In genomic region chr11:58636376-58636977, GRCm38 (mm10) we compare ENCODE assay signal across 9 mouse cellular contexts. TPM values are rescaled to one million over a fixed set of nuclear protein-coding genes. Genes with fewer than 3 reads are reported as not detected.
DNase-seq lines count a peak whose midpoint lies in the region; ATAC-seq and TF ChIP-seq lines count a peak whose summit lies in the region.
"Had no signal": no experiment of that assay in that cellular context is flagged by ENCODE, and none has a peak within 500 bp of the region (broad histone marks: within the 10 kb centered on the region; RNA-seq: fewer than 3 reads in every experiment).

No protein-coding gene starts in this region.

- H3K9ac ChIP-seq in forebrain, embryonic 16.5 days (replicated peaks; ENCODE audit: low read depth, low read length): no peak overlapping the region

- peak; percentile 63; the same call in 1 of the 2 replicates for TF ChIP-seq CTCF in cerebellum, adult 2 months (IDR thresholded peaks at IDR 0.05; ENCODE audit: borderline replicate concordance, insufficient read depth, low read depth, low read length)
- peak; percentile 85; the same call in 1 of the 2 replicates for TF ChIP-seq CTCF in spleen, adult 2 months (IDR thresholded peaks at IDR 0.05; ENCODE audit: extremely low read depth, insufficient read depth, insufficient read length, insufficient replicate concordance)

- H3K4me3 ChIP-seq in cerebellum, adult 2 months (replicated peaks; ENCODE audit: insufficient read depth, low read depth, low read length): no peak overlapping the region
- H3K4me3 ChIP-seq in forebrain, embryonic 16.5 days (replicated peaks; ENCODE audit: low read length): no peak overlapping the region
- no peak overlapping the region for H3K4me3 ChIP-seq in macrophage (ENCODE audit: inconsistent target)
- no peak overlapping the region for H3K4me3 ChIP-seq in spleen, adult 2 months (ENCODE audit: extremely low read depth, insufficient read depth, insufficient read length)

- no peak overlapping the region for H3K4me2 ChIP-seq in forebrain, embryonic 16.5 days (ENCODE audit: low read length)

- no peak overlapping the region for H3K27ac ChIP-seq in cerebellum, adult 2 months (ENCODE audit: insufficient read depth, low read length)
- no peak overlapping the region for H3K27ac ChIP-seq in forebrain, embryonic 16.5 days (ENCODE audit: low read length)
- H3K27ac ChIP-seq in macrophage: peak overlapping the region; percentile 29
- no peak overlapping the region for H3K27ac ChIP-seq in spleen, adult 2 months (ENCODE audit: insufficient read depth, low read length)

- H3K9me3 ChIP-seq in forebrain, embryonic 16.5 days (ENCODE audit: control insufficient read depth, low read length): no peaks in the 10 kb centered on the region

- H3K36me3 ChIP-seq in forebrain, embryonic 16.5 days (ENCODE audit: control insufficient read depth, insufficient read depth): no peaks in the 10 kb centered on the region
- H3K36me3 ChIP-seq in macrophage (ENCODE audit: inconsistent target): no peaks in the 10 kb centered on the region
- no peaks in the 10 kb centered on the region for H3K36me3 ChIP-seq in spleen, adult 2 months (ENCODE audit: control insufficient read depth, insufficient read depth, low read length)

- H3K27me3 ChIP-seq in cerebellum, adult 2 months (ENCODE audit: control insufficient read depth, insufficient read depth, low read length): no peaks in the 10 kb centered on the region; the same call in 1 of the 2 replicates
- 0 out of 2 replicates have a peak, but pooled peaks cover 2% of the 10 kb centered on the region for H3K27me3 ChIP-seq in forebrain, embryonic 16.5 days (replicated peaks; ENCODE audit: control insufficient read depth, insufficient read depth, low read length)
- peaks cover 5% of the 10 kb centered on the region for H3K27me3 ChIP-seq in spleen, adult 2 months (ENCODE audit: control insufficient read depth, insufficient read depth, low read length)

- H3K79me2 ChIP-seq in macrophage (ENCODE audit: inconsistent target): no peaks in the 10 kb centered on the region

- ATAC-seq in cerebellum, adult (ENCODE audit: insufficient number of reproducible peaks, low FRiP score, low TSS enrichment): no peak
- ATAC-seq in forebrain, embryonic 16.5 days: peak; percentile 47; the same call in 1 of the 2 replicates

- H3K4me1 ChIP-seq in cerebellum, adult 2 months (ENCODE audit: control insufficient read depth, insufficient read depth, low read length): no peaks in the 10 kb centered on the region
- peaks cover 10% of the 10 kb centered on the region for H3K4me1 ChIP-seq in forebrain, embryonic 16.5 days (replicated peaks; ENCODE audit: control insufficient read depth, insufficient read depth, low read length)
- peaks cover 4% of the 10 kb centered on the region; the same call in 1 of the 2 replicates for H3K4me1 ChIP-seq in spleen, adult 2 months (ENCODE audit: control insufficient read depth, insufficient read depth, insufficient read length)

- 18% methylated on average over 4 of the region's 4 CpGs for WGBS in cerebellum, adult 2 months
- 29% methylated on average over 4 of the region's 4 CpGs for WGBS in forebrain, embryonic 16.5 days
- WGBS in macrophage (ENCODE audit: missing documents): 12% methylated on average over 3 of the region's 4 CpGs
- WGBS in spleen, adult 2 months: 5% methylated on average over 3 of the region's 4 CpGs

- peak in 1 of 2 experiments; percentile 20 for DNase-seq in cerebellum, adult 2 months
- peak; percentile 61 for DNase-seq in 3T3-L1 (ENCODE audit: low read depth, low spot score)
- DNase-seq in adrenal gland, postnatal 36 days: peak; percentile 49 to 59
- DNase-seq in layer of hippocampus, adult 8-10 months (ENCODE audit: low spot score in 2 of 2): peak; percentile 20 to 32
- peak; percentile 22 to 24 for DNase-seq in spleen, adult 2 months (ENCODE audit: low read depth in 1 of 2, low spot score in 2 of 2)

- no peak for TF ChIP-seq POLR2A in cerebellum, adult 2 months (IDR thresholded peaks at IDR 0.05; ENCODE audit: borderline replicate concordance, insufficient read depth, low read length)
- no peak for TF ChIP-seq POLR2A in spleen, adult 2 months (IDR thresholded peaks at IDR 0.05; ENCODE audit: low read depth, low read length)

RNA-seq across cellular contexts. Expression of gene Trim58, which starts 3.8 kb away (rescaled TPM):
- polyA plus RNA-seq in cerebellum, adult 2 months (2012; rRNA removed): 0.28 and 0.29 TPM in 2 replicates
- not detected for total RNA-seq in adrenal gland, postnatal 36 days (2021)
- 0.09 TPM in 1 of 2 replicates, not detected in the other for polyA plus RNA-seq in forebrain, embryonic 16.5 days (2015; fragmentation: Nextera tagmentation; extraction: Ambion mirVana)
- total RNA-seq in layer of hippocampus, adult 8-10 months (2022): under 1 TPM in 2 of 4 experiments, not detected in 2; 0.14 to 0.19 TPM
- total RNA-seq in macrophage (2018; cell fraction: chromatin; rRNA removed): 1 to 10 TPM in 1 of 26 experiments, under 1 TPM in 1, not detected in 24; 0.54 to 2.3 TPM
- under 1 TPM in 3 of 26 experiments, not detected in 23; 0.08 to 0.76 (median 0.14) TPM for total RNA-seq in macrophage (2018; cell fraction: cytosol; rRNA removed)
- total RNA-seq in macrophage (2018; cell fraction: nucleus; rRNA removed): 1 to 10 TPM in 1 of 26 experiments, under 1 TPM in 1, not detected in 24; 0.52 to 2.2 TPM
- polyA plus RNA-seq in macrophage (2018): not detected in 3 replicates
- polyA plus RNA-seq in spleen, adult 2 months (2012; rRNA removed): 4.6 and 8.9 TPM in 2 replicates

RNA-seq across cellular contexts. Expression of gene Olfr323, which starts 6.2 kb away (rescaled TPM):
- not detected in 2 replicates for polyA plus RNA-seq in cerebellum, adult 2 months (2012; rRNA removed)
- not detected for total RNA-seq in adrenal gland, postnatal 36 days (2021)
- polyA plus RNA-seq in forebrain, embryonic 16.5 days (2015; fragmentation: Nextera tagmentation; extraction: Ambion mirVana): not detected in 2 replicates
- not detected for total RNA-seq in layer of hippocampus, adult 8-10 months (2022)
- total RNA-seq in macrophage (2018; cell fraction: chromatin; rRNA removed): not detected
- total RNA-seq in macrophage (2018; cell fraction: cytosol; rRNA removed): not detected
- total RNA-seq in macrophage (2018; cell fraction: nucleus; rRNA removed): not detected
- not detected in 3 replicates for polyA plus RNA-seq in macrophage (2018)
- polyA plus RNA-seq in spleen, adult 2 months (2012; rRNA removed): not detected in 2 replicates

RNA-seq across cellular contexts. Expression of gene 2210407C18Rik, which starts 20.6 kb away (rescaled TPM):
- not detected in 2 replicates for polyA plus RNA-seq in cerebellum, adult 2 months (2012; rRNA removed)
- total RNA-seq in adrenal gland, postnatal 36 days (2021): not detected
- not detected in 2 replicates for polyA plus RNA-seq in forebrain, embryonic 16.5 days (2015; fragmentation: Nextera tagmentation; extraction: Ambion mirVana)
- total RNA-seq in layer of hippocampus, adult 8-10 months (2022): not detected
- total RNA-seq in macrophage (2018; cell fraction: chromatin; rRNA removed): not detected
- under 1 TPM in 9 of 26 experiments, not detected in 17; 0.16 to 0.35 (median 0.24) TPM for total RNA-seq in macrophage (2018; cell fraction: cytosol; rRNA removed)
- total RNA-seq in macrophage (2018; cell fraction: nucleus; rRNA removed): not detected
- 0.59 TPM in 1 of 3 replicates, not detected in the others for polyA plus RNA-seq in macrophage (2018)
- not detected in 2 replicates for polyA plus RNA-seq in spleen, adult 2 months (2012; rRNA removed)

RNA-seq across cellular contexts. Expression of gene Olfr322, which starts 22.1 kb away (rescaled TPM):
- polyA plus RNA-seq in cerebellum, adult 2 months (2012; rRNA removed): not detected in 2 replicates
- total RNA-seq in adrenal gland, postnatal 36 days (2021): not detected
- polyA plus RNA-seq in forebrain, embryonic 16.5 days (2015; fragmentation: Nextera tagmentation; extraction: Ambion mirVana): not detected in 2 replicates
- total RNA-seq in layer of hippocampus, adult 8-10 months (2022): not detected
- total RNA-seq in macrophage (2018; cell fraction: chromatin; rRNA removed): not detected
- not detected for total RNA-seq in macrophage (2018; cell fraction: cytosol; rRNA removed)
- not detected for total RNA-seq in macrophage (2018; cell fraction: nucleus; rRNA removed)
- not detected in 3 replicates for polyA plus RNA-seq in macrophage (2018)
- polyA plus RNA-seq in spleen, adult 2 months (2012; rRNA removed): 0.21 TPM in 1 of 2 replicates, not detected in the other
- polyA plus RNA-seq: large intestine, adult 2 months had no signal

RNA-seq across cellular contexts. Expression of gene Olfr324, which starts 41.6 kb away (rescaled TPM):
- polyA plus RNA-seq in cerebellum, adult 2 months (2012; rRNA removed): not detected in 2 replicates
- total RNA-seq in adrenal gland, postnatal 36 days (2021): not detected
- polyA plus RNA-seq in forebrain, embryonic 16.5 days (2015; fragmentation: Nextera tagmentation; extraction: Ambion mirVana): not detected in 2 replicates
- not detected for total RNA-seq in layer of hippocampus, adult 8-10 months (2022)
- total RNA-seq in macrophage (2018; cell fraction: chromatin; rRNA removed): not detected
- not detected for total RNA-seq in macrophage (2018; cell fraction: cytosol; rRNA removed)
- not detected for total RNA-seq in macrophage (2018; cell fraction: nucleus; rRNA removed)
- not detected in 3 replicates for polyA plus RNA-seq in macrophage (2018)
- not detected in 2 replicates for polyA plus RNA-seq in spleen, adult 2 months (2012; rRNA removed)
- polyA plus RNA-seq: large intestine, adult 2 months had no signal
